23 mouse cellular contexts compared by ENCODE assay signal in the genomic region with DNA sequence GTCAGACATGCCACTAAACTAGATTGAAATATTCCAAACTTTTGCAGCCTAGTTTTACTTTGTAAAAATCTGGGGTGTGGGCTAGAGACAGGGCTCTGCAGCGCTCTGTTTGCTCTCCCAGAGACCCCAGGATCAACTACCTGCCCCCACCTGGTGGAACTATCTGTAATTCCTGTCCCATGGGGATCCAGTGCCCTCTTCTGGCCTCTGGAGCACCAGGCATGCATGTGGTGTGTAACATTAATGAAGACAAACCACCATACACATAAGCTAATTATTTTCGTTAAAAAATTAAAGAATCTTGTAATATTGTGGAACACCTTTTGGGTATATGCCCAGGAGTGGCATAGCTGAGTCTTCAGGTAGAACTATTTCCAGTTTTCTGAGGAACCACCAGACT. TPM values are rescaled to one million over a fixed set of nuclear protein-coding genes. Genes with fewer than 3 reads are reported as not detected.
A peak's percentile ranks its signal among the peaks of the same experiment; 100 is the strongest.
DNase-seq lines count a peak whose midpoint lies in the region; ATAC-seq and TF ChIP-seq lines count a peak whose summit lies in the region.
"Had no signal": no experiment of that assay in that cellular context is flagged by ENCODE, and none has a peak within 500 bp of the region (broad histone marks: within the 10 kb centered on the region; RNA-seq: fewer than 3 reads in every experiment).

No protein-coding gene starts in this region.

- TF ChIP-seq POLR2A in kidney, adult 2 months (IDR thresholded peaks at IDR 0.05; ENCODE audit: low read depth, low read length): no peak

- in situ Hi-C loops in Patski (cut with MboI; ENCODE audit: low pct_unique_long_range_greater_than_20kb): no loop called here

- no peak overlapping the region for H3K27ac ChIP-seq in kidney, adult 2 months (ENCODE audit: insufficient read depth, low read depth, low read length)
- no peak overlapping the region for H3K27ac ChIP-seq in kidney, embryonic 16.5 days (ENCODE audit: low read length)
- H3K27ac ChIP-seq in lung, embryonic 14.5 days (ENCODE audit: low read depth): no peak overlapping the region
- H3K27ac ChIP-seq: forebrain, embryonic 13.5 days; heart, embryonic 13.5 days; lung, embryonic 15.5 days; neural tube, embryonic 13.5 days had no signal

- no peaks in the 10 kb centered on the region for H3K36me3 ChIP-seq in kidney, adult 2 months (ENCODE audit: control insufficient read depth, insufficient read depth, low read length)
- peaks cover 3% of the 10 kb centered on the region; the same call in 1 of the 2 replicates for H3K36me3 ChIP-seq in kidney, embryonic 16.5 days (ENCODE audit: insufficient read depth, low read length)
- peaks cover 1% of the 10 kb centered on the region; the same call in 1 of the 2 replicates for H3K36me3 ChIP-seq in lung, embryonic 14.5 days (ENCODE audit: insufficient read depth)

- no peak overlapping the region for H3K4me2 ChIP-seq in kidney, embryonic 16.5 days (replicated peaks; ENCODE audit: low read depth, low read length)
- no peak overlapping the region for H3K4me2 ChIP-seq in lung, embryonic 14.5 days
- H3K4me2 ChIP-seq: forebrain, embryonic 13.5 days; heart, embryonic 13.5 days; lung, embryonic 15.5 days; midbrain, embryonic 11.5 days; neural tube, embryonic 13.5 days had no signal

- TF ChIP-seq CTCF in kidney, adult 2 months (conservative IDR thresholded peaks at IDR 0.05; ENCODE audit: insufficient read depth, insufficient read length, low read depth, low read length): peak; percentile 24; the same call in 1 of the 2 replicates
- TF ChIP-seq CTCF in lung, embryonic 14.5 days (IDR thresholded peaks at IDR 0.05; ENCODE audit: low read depth): peak; percentile 26; the same call in 1 of the 2 replicates
- peak; percentile 50 for TF ChIP-seq CTCF in Patski (IDR thresholded peaks at IDR 0.05)

- H3K27me3 ChIP-seq in kidney, adult 2 months (replicated peaks; ENCODE audit: control insufficient read depth, insufficient read depth, low read length): no peaks in the 10 kb centered on the region
- no peaks in the 10 kb centered on the region for H3K27me3 ChIP-seq in kidney, embryonic 16.5 days (ENCODE audit: insufficient read depth, low read length)
- H3K27me3 ChIP-seq in lung, embryonic 14.5 days (ENCODE audit: insufficient read depth, low read length): no peaks in the 10 kb centered on the region
- no peaks in the 10 kb centered on the region for H3K27me3 ChIP-seq in Patski
- H3K27me3 ChIP-seq: forebrain, embryonic 13.5 days; heart, embryonic 13.5 days; lung, embryonic 15.5 days; neural tube, embryonic 13.5 days had no signal

- DNase-seq in CD4-positive, CD25-positive, alpha-beta regulatory T cell, adult 2 months (ENCODE audit: low read depth, low spot score): peak; percentile 14
- no peak for DNase-seq in kidney, adult 2 months
- no peak for DNase-seq in lung, embryonic 14.5 days
- DNase-seq in lung, adult 18-20 months: no peak
- DNase-seq in Patski (ENCODE audit: low read depth, low spot score): no peak
- no peak for DNase-seq in cerebellum, adult 18-20 months
- DNase-seq: adrenal gland, postnatal 10 days; cerebellum, adult 9-10 months; cerebellum, postnatal 36 days; heart, postnatal 14 days; kidney, adult 11 months; kidney, postnatal 10 days; layer of hippocampus, adult 9-11 months; lung, postnatal 36 days; thymus, postnatal 4 days had no signal

- POLR2A ChIA-PET in Patski (lab: Charles Lee): interaction anchor here (0.8 kb wide), 1 partner anchor 37 kb away, joined by 3 read pairs; no protein-coding TSS in a partner anchor

- no peak overlapping the region for H3K9ac ChIP-seq in kidney, embryonic 16.5 days (replicated peaks; ENCODE audit: low read length)
- no peak overlapping the region for H3K9ac ChIP-seq in lung, embryonic 14.5 days
- H3K9ac ChIP-seq: forebrain, embryonic 13.5 days; heart, embryonic 13.5 days; lung, embryonic 15.5 days; neural tube, embryonic 13.5 days had no signal

- CTCF ChIA-PET in Patski (lab: Charles Lee): interaction anchor here (0.6 to 1.9 kb wide), 10 partner anchors 9 to 199 kb away, joined by 3 to 14 read pairs (median 4); no protein-coding TSS in a partner anchor

- H3K9me3 ChIP-seq in kidney, embryonic 16.5 days (ENCODE audit: low read length): no peaks in the 10 kb centered on the region
- no peaks in the 10 kb centered on the region for H3K9me3 ChIP-seq in lung, embryonic 14.5 days (ENCODE audit: low read depth, low read length)
- H3K9me3 ChIP-seq: forebrain, embryonic 13.5 days; G1E; heart, embryonic 13.5 days; lung, embryonic 15.5 days; neural tube, embryonic 13.5 days had no signal

- 90% methylated on average over 2 of the region's 2 CpGs for WGBS in kidney, adult 2 months
- WGBS in kidney, embryonic 16.5 days: 80% methylated on average over 2 of the region's 2 CpGs
- 76% methylated on average over 2 of the region's 2 CpGs for WGBS in lung, embryonic 14.5 days

- no peak overlapping the region for H3K4me3 ChIP-seq in kidney, adult 2 months (ENCODE audit: insufficient read depth, low read depth, low read length)
- no peak overlapping the region for H3K4me3 ChIP-seq in kidney, embryonic 16.5 days (ENCODE audit: low read length)
- H3K4me3 ChIP-seq in lung, embryonic 14.5 days (ENCODE audit: low read depth, low read length): no peak overlapping the region
- H3K4me3 ChIP-seq: forebrain, embryonic 13.5 days; heart, embryonic 13.5 days; lung, embryonic 15.5 days; neural tube, embryonic 13.5 days had no signal

- H3K4me1 ChIP-seq in kidney, adult 2 months (ENCODE audit: control insufficient read depth, insufficient read depth, low read length): no peaks in the 10 kb centered on the region
- no peaks in the 10 kb centered on the region for H3K4me1 ChIP-seq in kidney, embryonic 16.5 days (ENCODE audit: insufficient read depth, low read length)
- H3K4me1 ChIP-seq in lung, embryonic 14.5 days (ENCODE audit: insufficient read depth): no peaks in the 10 kb centered on the region
- H3K4me1 ChIP-seq: forebrain, embryonic 13.5 days; heart, embryonic 13.5 days; lung, embryonic 15.5 days; neural tube, embryonic 13.5 days had no signal

- no peak for ATAC-seq in CD4-positive, CD25-positive, alpha-beta regulatory T cell, adult 4 months
- no peak for ATAC-seq in kidney, embryonic 16.5 days (ENCODE audit: low FRiP score, low TSS enrichment)
- ATAC-seq in lung, embryonic 14.5 days (ENCODE audit: insufficient read depth): no peak
- ATAC-seq in Patski: no peak
- ATAC-seq: forebrain, embryonic 13.5 days had no signal

RNA-seq across cellular contexts. Expression of a gene that starts 20.9 kb away (rescaled TPM):
- polyA plus RNA-seq in CD4-positive, CD25-positive, alpha-beta regulatory T cell, adult 4 months (2017; shearing (Covaris generic)): 10 to 100 TPM in 1 of 2 experiments, 1 to 10 TPM in 1; 9.8 to 10.8 TPM
- polyA plus RNA-seq in kidney, adult 2 months (2012; rRNA removed): 34.3 and 34.7 TPM in 2 replicates
- polyA plus RNA-seq in kidney, embryonic 16.5 days (2015; fragmentation: Nextera tagmentation; extraction: Ambion mirVana): 24.9 and 28.0 TPM in 2 replicates
- 27.1 and 27.5 TPM in 2 replicates for polyA plus RNA-seq in lung, embryonic 14.5 days (2014; fragmentation: Nextera tagmentation; extraction: Ambion mirVana)
- 45.2 TPM for polyA plus RNA-seq in Patski (2021)

RNA-seq across cellular contexts. Expression of a gene that starts 21.5 kb away (rescaled TPM):
- polyA plus RNA-seq in CD4-positive, CD25-positive, alpha-beta regulatory T cell, adult 4 months (2017; shearing (Covaris generic)): 10 to 100 TPM; 68.2 to 69.7 TPM
- polyA plus RNA-seq in kidney, adult 2 months (2012; rRNA removed): 5.9 and 9.2 TPM in 2 replicates
- polyA plus RNA-seq in kidney, embryonic 16.5 days (2015; fragmentation: Nextera tagmentation; extraction: Ambion mirVana): 54.5 and 60.7 TPM in 2 replicates
- 52.9 and 57.3 TPM in 2 replicates for polyA plus RNA-seq in lung, embryonic 14.5 days (2014; fragmentation: Nextera tagmentation; extraction: Ambion mirVana)
- 28.8 TPM for polyA plus RNA-seq in Patski (2021)

RNA-seq across cellular contexts. Expression of a gene that starts 37.4 kb away (rescaled TPM):
- 10 to 100 TPM; 15.4 to 16.8 TPM for polyA plus RNA-seq in CD4-positive, CD25-positive, alpha-beta regulatory T cell, adult 4 months (2017; shearing (Covaris generic))
- polyA plus RNA-seq in kidney, adult 2 months (2012; rRNA removed): 33.4 and 43.4 TPM in 2 replicates
- 34.1 and 39.0 TPM in 2 replicates for polyA plus RNA-seq in kidney, embryonic 16.5 days (2015; fragmentation: Nextera tagmentation; extraction: Ambion mirVana)
- 12.8 and 14.8 TPM in 2 replicates for polyA plus RNA-seq in lung, embryonic 14.5 days (2014; fragmentation: Nextera tagmentation; extraction: Ambion mirVana)
- 11.3 TPM for polyA plus RNA-seq in Patski (2021)
